Mouse (Mus musculus): ENCODE measurements around the gene H3f3a.

GRCm38 (mm10) chr1:180777660-180778402 is 35.9 kb downstream of the H3f3a start:
- peak; percentile 57 for TF ChIP-seq CTCF (conservative IDR thresholded peaks at IDR 0.05; ENCODE audit: insufficient read depth, insufficient read length, low read depth, low read length)
- TF ChIP-seq POLR2A (IDR thresholded peaks at IDR 0.05; ENCODE audit: low read depth, low read length), result peak; percentile 43

Measured in kidney, adult 2 months (tissue).